Comparison of ENCODE assay signal across 8 mouse cellular contexts in genomic region chr4:137476065-137476760, GRCm38 (mm10). TPM values are rescaled to one million over a fixed set of nuclear protein-coding genes. Genes with fewer than 3 reads are reported as not detected.
DNase-seq lines count a peak whose midpoint lies in the region; ATAC-seq and TF ChIP-seq lines count a peak whose summit lies in the region.

No protein-coding gene starts in this region.

- no peak overlapping the region for H3K9ac ChIP-seq in liver, adult 2 months (ENCODE audit: low read depth, low read length)
- H3K9ac ChIP-seq in heart, embryonic 16.5 days (ENCODE audit: low read length), result peak overlapping the region; percentile 66
- no peak overlapping the region for H3K9ac ChIP-seq in midbrain, embryonic 16.5 days (ENCODE audit: low read depth, low read length)

- TF ChIP-seq POLR2A in liver, adult 2 months (IDR thresholded peaks at IDR 0.05; ENCODE audit: extremely low read depth, insufficient read depth, low read length), result 0 out of 2 replicates have a peak, but pooled peaks have one; percentile 0
- peak; percentile 73 for TF ChIP-seq POLR2A in embryonic fibroblast, embryonic 13.5 days (IDR thresholded peaks at IDR 0.05; ENCODE audit: low read depth, low read length)

- H3K9me3 ChIP-seq in heart, embryonic 16.5 days (replicated peaks; ENCODE audit: control insufficient read depth, low read length), result no peaks in the 10 kb centered on the region
- no peaks in the 10 kb centered on the region for H3K9me3 ChIP-seq in midbrain, embryonic 16.5 days (replicated peaks; ENCODE audit: control insufficient read depth, low read length, poor library complexity, severe bottlenecking)

- TF ChIP-seq CTCF in liver, adult 2 months (IDR thresholded peaks at IDR 0.05; ENCODE audit: low read depth, low read length), result no peak
- TF ChIP-seq CTCF in embryonic fibroblast, embryonic 13.5 days (IDR thresholded peaks at IDR 0.05; ENCODE audit: borderline replicate concordance, insufficient read depth, low read length), result no peak

- ATAC-seq in heart, embryonic 16.5 days (replicated peaks; ENCODE audit: extremely low read depth, insufficient read depth, low FRiP score), result peak; percentile 50; the same call in 1 of the 2 replicates
- ATAC-seq in midbrain, embryonic 16.5 days, result no peak
- ATAC-seq in CD4-positive, CD25-positive, alpha-beta regulatory T cell, adult 4 months, result no peak

- no peaks in the 10 kb centered on the region for H3K27me3 ChIP-seq in liver, adult 2 months (ENCODE audit: control insufficient read depth, insufficient read depth, low read length)
- H3K27me3 ChIP-seq in heart, embryonic 16.5 days (ENCODE audit: control insufficient read depth, insufficient read depth, low read length), result no peaks in the 10 kb centered on the region
- no peaks in the 10 kb centered on the region for H3K27me3 ChIP-seq in midbrain, embryonic 16.5 days (ENCODE audit: control insufficient read depth, insufficient read depth, low read depth, low read length)

- H3K4me2 ChIP-seq in heart, embryonic 16.5 days (ENCODE audit: low read depth, low read length), result peak overlapping the region; percentile 65
- H3K4me2 ChIP-seq in midbrain, embryonic 16.5 days (ENCODE audit: low read length), result 0 out of 2 replicates have a peak overlapping the region, but pooled peaks have one; percentile 13

- H3K4me3 ChIP-seq in liver, adult 2 months (ENCODE audit: insufficient read depth, low read depth, low read length), result no peak overlapping the region
- peak overlapping the region; percentile 2; the same call in 1 of the 2 replicates for H3K4me3 ChIP-seq in embryonic fibroblast, embryonic 13.5 days (ENCODE audit: insufficient read depth, low read length)
- peak overlapping the region; percentile 30 for H3K4me3 ChIP-seq in heart, embryonic 16.5 days (ENCODE audit: low read length)
- no peak overlapping the region for H3K4me3 ChIP-seq in midbrain, embryonic 16.5 days (ENCODE audit: low read depth, low read length)

- 40% methylated on average over 10 of the region's 10 CpGs for WGBS in liver, adult 2 months
- 21% methylated on average over 10 of the region's 10 CpGs for WGBS in heart, embryonic 16.5 days
- 37% methylated on average over 10 of the region's 10 CpGs for WGBS in midbrain, embryonic 16.5 days

- DNase-seq in liver, adult 2 months (ENCODE audit: extremely low read depth, low read depth, low spot score), result no peak
- no peak for DNase-seq in liver
- peak; percentile 66 for DNase-seq in layer of hippocampus, adult 9-11 months
- no peak for DNase-seq in thymus, adult 18-20 months

- no peaks in the 10 kb centered on the region for H3K36me3 ChIP-seq in liver, adult 2 months (ENCODE audit: control insufficient read depth, insufficient read depth, low read length)
- H3K36me3 ChIP-seq in heart, embryonic 16.5 days (ENCODE audit: control insufficient read depth, insufficient read depth), result no peaks in the 10 kb centered on the region
- H3K36me3 ChIP-seq in midbrain, embryonic 16.5 days (ENCODE audit: control insufficient read depth, insufficient read depth, low read length), result no peaks in the 10 kb centered on the region

- no peak overlapping the region for H3K27ac ChIP-seq in liver, adult 2 months (replicated peaks; ENCODE audit: insufficient read depth, low read depth, low read length)
- peak overlapping the region; percentile 98 for H3K27ac ChIP-seq in embryonic fibroblast, embryonic 13.5 days (ENCODE audit: insufficient read depth, low read length)
- H3K27ac ChIP-seq in heart, embryonic 16.5 days (ENCODE audit: low read length), result peak overlapping the region; percentile 86
- no peak overlapping the region for H3K27ac ChIP-seq in midbrain, embryonic 16.5 days (ENCODE audit: low read length)

- H3K4me1 ChIP-seq in liver, adult 2 months (ENCODE audit: control insufficient read depth, insufficient read depth, low read length), result peaks cover 12% of the 10 kb centered on the region
- peaks cover 45% of the 10 kb centered on the region for H3K4me1 ChIP-seq in embryonic fibroblast, embryonic 13.5 days (ENCODE audit: control insufficient read depth, insufficient read depth, low read length)
- H3K4me1 ChIP-seq in heart, embryonic 16.5 days (ENCODE audit: control insufficient read depth, insufficient read depth, low read length), result peaks cover 99% of the 10 kb centered on the region
- peaks cover 6% of the 10 kb centered on the region; the same call in 1 of the 2 replicates for H3K4me1 ChIP-seq in midbrain, embryonic 16.5 days (ENCODE audit: control insufficient read depth, insufficient read depth, low read length)

- H3K79me2 ChIP-seq in liver, adult 2 months (ENCODE audit: control insufficient read depth, insufficient read depth, low read length), result peaks cover 4% of the 10 kb centered on the region; the same call in 1 of the 2 replicates

RNA-seq across cellular contexts. Expression of gene Hspg2, which starts 7.6 kb away (rescaled TPM):
- 7.2 and 11.8 TPM in 2 replicates for total RNA-seq in liver, adult 2 months (2014; rRNA removed)
- 7.2 and 7.6 TPM in 2 replicates for polyA plus RNA-seq in liver, adult 2 months (2012; rRNA removed)
- 271 and 368 TPM in 2 replicates for polyA plus RNA-seq in embryonic fibroblast, embryonic 13.5 days (2011; ENCODE audit: insufficient read length, low read depth, missing spikeins)
- 52.0 and 56.3 TPM in 2 replicates for polyA plus RNA-seq in heart, embryonic 16.5 days (2015; fragmentation: Nextera tagmentation; extraction: Ambion mirVana)
- 3.4 and 3.6 TPM in 2 replicates for polyA plus RNA-seq in midbrain, embryonic 16.5 days (2015; fragmentation: Nextera tagmentation; extraction: Ambion mirVana)
- polyA plus RNA-seq in CD4-positive, CD25-positive, alpha-beta regulatory T cell, adult 4 months (2017; shearing (Covaris generic)), result not detected

RNA-seq across cellular contexts. Expression of gene 1700013G24Rik, which starts 23.1 kb away (rescaled TPM):
- total RNA-seq in liver, adult 2 months (2014; rRNA removed), result not detected in 2 replicates
- 0.09 TPM in 1 of 2 replicates, not detected in the other for polyA plus RNA-seq in liver, adult 2 months (2012; rRNA removed)
- polyA plus RNA-seq in embryonic fibroblast, embryonic 13.5 days (2011; ENCODE audit: insufficient read length, low read depth, missing spikeins), result not detected in 2 replicates
- polyA plus RNA-seq in heart, embryonic 16.5 days (2015; fragmentation: Nextera tagmentation; extraction: Ambion mirVana), result not detected in 2 replicates
- not detected in 2 replicates for polyA plus RNA-seq in midbrain, embryonic 16.5 days (2015; fragmentation: Nextera tagmentation; extraction: Ambion mirVana)
- polyA plus RNA-seq in CD4-positive, CD25-positive, alpha-beta regulatory T cell, adult 4 months (2017; shearing (Covaris generic)), result not detected

RNA-seq across cellular contexts. Expression of gene Cela3b, which starts 45.9 kb away (rescaled TPM):
- 16.6 and 59.5 TPM in 2 replicates for total RNA-seq in liver, adult 2 months (2014; rRNA removed)
- polyA plus RNA-seq in liver, adult 2 months (2012; rRNA removed), result 0.42 and 1.0 TPM in 2 replicates
- not detected in 2 replicates for polyA plus RNA-seq in embryonic fibroblast, embryonic 13.5 days (2011; ENCODE audit: insufficient read length, low read depth, missing spikeins)
- polyA plus RNA-seq in heart, embryonic 16.5 days (2015; fragmentation: Nextera tagmentation; extraction: Ambion mirVana), result 0.35 TPM in 1 of 2 replicates, not detected in the other
- polyA plus RNA-seq in midbrain, embryonic 16.5 days (2015; fragmentation: Nextera tagmentation; extraction: Ambion mirVana), result not detected in 2 replicates
- not detected for polyA plus RNA-seq in CD4-positive, CD25-positive, alpha-beta regulatory T cell, adult 4 months (2017; shearing (Covaris generic))

Comparison
In these comparisons a context has a peak if more than half of its experiments do, and no peak if none do; other contexts are left out.
1. H3K27ac ChIP-seq: peak in embryonic fibroblast, embryonic 13.5 days (single experiment) and heart, embryonic 16.5 days (single experiment); none in liver, adult 2 months (single experiment) and midbrain, embryonic 16.5 days (single experiment).
2. H3K4me3 ChIP-seq: peak in embryonic fibroblast, embryonic 13.5 days (single experiment) and heart, embryonic 16.5 days (single experiment); none in liver, adult 2 months (single experiment) and midbrain, embryonic 16.5 days (single experiment).